Mouse (Mus musculus): Measurements from ENCODE around the gene Kars.

DNA sequence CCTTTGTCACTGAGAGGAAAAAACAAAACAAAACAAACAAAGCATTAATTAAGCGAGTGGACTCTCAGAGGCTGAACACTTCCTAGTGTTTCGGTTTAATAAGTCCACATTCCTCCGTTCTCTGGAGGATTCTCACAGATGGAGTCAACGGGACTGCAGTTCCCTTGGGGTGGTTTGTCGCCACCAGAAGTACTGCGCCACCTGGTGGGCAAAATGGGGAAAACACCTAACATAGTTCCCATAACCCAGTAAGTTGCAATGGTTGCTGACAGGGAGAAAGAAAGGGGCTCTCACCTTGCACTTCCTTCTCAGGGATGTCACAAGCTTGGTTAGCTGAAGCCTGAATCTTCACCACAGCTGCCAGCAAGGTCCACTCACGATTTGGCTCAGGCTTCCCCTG lies 21.2 kb downstream of the Kars start:
- TF ChIP-seq CTCF (IDR thresholded peaks at IDR 0.05; ENCODE audit: control insufficient read depth, insufficient read depth, insufficient read length) (peak; percentile 46), MYOD1 (IDR thresholded peaks at IDR 0.05; ENCODE audit: control insufficient read depth, insufficient read length, low read depth) (no peak), USF1 (IDR thresholded peaks at IDR 0.05; ENCODE audit: low read depth) (no peak)
